Mouse (Mus musculus): Measurements from ENCODE around the gene Frmpd2.

DNA sequence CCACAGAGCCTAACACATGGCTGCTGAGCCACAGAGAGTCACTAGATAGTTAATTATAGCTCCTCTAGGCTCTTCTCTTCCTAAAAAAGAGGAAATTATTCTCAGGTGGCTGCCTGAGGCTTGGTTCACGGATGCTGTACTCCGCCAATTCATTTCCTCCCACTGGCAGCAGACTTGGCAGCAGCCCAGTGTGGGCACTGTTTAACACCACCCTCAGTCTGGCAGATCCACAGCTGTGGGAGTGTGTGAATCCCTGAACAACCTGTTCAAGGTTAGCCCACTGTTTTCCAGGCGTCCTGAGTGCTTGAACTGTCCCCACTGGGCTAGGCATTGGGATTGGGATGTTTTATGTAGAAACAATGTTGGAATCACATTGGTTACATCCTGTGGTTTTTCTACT lies 50.0 kb downstream of the Frmpd2 start:
- TF ChIP-seq CTCF (IDR thresholded peaks at IDR 0.05; ENCODE audit: control insufficient read depth, insufficient read depth, insufficient replicate concordance, low read depth, low read length), result no peak
- TF ChIP-seq POLR2A (IDR thresholded peaks at IDR 0.05; ENCODE audit: control insufficient read depth, low read depth, low read length), result no peak
